Mouse (Mus musculus): ENCODE results near the gene Slc7a7.
"Not testable (repeated sequence)": the region's sequence is repeated elsewhere in the genome, so short reads cannot be mapped to it uniquely, and the experiment has no call there.

Slc7a7 gene

DNA sequence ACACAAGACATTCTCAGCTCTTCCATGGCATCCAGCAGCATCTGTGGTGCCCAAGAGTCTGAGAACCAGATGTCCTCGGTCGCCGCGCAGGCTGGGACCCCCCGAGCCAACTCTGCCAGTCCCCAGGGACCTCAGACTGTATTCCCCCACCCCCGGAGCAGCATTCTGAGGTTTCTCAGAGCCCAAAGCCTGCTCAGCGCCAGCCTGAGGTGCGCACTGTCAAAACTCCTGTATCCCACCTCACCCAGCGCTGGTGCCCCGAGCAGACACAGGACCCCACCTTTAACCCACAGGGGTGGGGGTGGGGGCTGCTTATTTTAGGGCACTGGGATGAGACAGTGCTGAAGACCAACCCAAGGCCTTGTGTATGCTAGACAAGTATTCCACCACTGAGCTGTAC, 46.1 kb downstream of the Slc7a7 start:
- DNase-seq (ENCODE audit: low spot score) = no peak

DNA sequence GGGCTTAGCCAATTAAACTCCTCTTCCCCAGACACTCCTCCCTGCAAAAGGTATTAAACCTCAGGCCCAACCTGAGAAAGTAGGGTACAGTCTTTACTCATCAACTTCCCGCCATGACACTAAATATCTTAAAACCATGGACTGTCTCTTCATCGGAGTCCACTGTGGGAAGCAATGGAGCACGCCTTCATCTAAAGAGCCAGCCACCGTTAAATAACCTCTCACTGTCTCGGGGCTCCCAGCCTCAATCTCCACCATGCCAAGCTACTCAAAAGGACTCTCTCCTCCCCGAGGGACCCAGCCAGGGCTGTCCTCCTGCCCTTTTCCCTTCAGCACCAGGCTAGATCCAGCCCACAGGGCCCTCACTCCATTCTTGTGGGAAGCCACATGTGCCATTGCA, 47.0 kb downstream of the Slc7a7 start:
- no peak for DNase-seq (ENCODE audit: low spot score)

DNA sequence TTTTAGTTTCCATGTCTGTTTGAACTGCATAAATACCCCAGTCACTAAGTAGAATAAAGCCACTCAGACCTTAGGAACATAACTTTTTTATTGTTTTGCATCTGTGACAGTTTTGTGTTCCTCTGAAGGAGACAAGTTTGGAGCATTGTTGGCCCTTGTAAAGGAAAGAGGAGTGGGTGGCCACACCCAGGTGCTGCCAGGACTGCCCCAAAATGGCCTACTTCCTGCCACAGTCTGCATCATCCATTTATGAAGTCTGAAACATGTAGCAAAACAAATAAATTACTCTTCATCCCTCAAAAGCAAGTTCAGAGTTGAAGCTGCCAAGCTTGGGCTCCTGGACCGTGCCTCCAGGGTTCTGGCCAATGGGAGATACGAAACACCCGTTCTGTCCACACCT, 48.2 kb downstream of the Slc7a7 start:
- no peak for DNase-seq (ENCODE audit: low spot score)

DNA sequence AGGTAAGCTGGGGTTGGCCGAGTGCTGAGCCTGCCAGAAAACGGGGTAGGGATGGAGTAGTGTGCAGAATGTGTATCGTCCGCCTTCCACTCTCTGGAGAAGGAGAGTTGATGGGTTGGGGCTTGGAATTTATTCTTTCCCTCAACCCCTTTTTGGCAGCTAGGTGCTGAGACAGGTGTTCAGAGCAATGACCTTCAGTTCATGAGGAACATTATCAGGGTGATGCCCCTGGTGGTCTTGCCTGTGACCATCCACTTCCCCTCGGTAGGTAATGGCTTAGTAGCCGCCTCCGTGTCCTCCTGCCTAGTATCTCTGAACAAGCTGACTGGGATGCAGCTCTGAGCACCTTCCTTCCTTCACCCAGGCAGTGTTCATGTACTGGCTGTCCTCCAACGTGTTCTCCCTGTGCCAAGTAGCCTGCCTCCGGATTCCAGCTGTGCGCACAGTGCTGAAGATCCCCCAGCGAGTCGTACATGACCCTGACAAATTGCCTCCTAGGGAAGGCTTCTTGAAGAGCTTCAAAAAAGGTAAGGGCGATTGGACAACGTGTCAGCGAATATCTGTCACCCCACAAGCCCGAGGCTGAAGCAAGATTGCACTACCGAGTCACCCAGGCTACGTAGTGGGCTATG, 50.0 kb downstream of the Slc7a7 start:
- DNase-seq (ENCODE audit: low spot score) = no peak

DNA sequence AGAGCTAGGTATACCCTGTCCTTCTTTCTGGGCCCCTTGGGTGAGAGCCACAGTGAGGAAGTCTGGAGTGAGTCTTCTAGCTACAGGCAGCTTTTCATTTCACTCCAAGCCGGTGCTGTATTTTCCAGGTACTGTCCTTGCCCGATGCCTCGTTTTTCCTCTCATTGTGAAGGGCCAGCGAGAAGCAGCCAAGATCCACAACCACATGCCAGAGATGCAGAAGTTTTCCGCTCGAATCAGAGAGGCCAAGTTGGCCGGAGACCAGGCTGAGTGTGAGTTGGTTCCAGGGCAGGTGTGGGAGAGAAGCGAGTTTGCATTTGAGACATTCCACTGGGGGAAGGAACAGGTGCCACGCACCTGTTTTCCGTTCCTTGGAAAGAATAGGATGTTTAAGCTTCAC, 51.0 kb downstream of the Slc7a7 start:
- DNase-seq (ENCODE audit: low spot score) = no peak

DNA sequence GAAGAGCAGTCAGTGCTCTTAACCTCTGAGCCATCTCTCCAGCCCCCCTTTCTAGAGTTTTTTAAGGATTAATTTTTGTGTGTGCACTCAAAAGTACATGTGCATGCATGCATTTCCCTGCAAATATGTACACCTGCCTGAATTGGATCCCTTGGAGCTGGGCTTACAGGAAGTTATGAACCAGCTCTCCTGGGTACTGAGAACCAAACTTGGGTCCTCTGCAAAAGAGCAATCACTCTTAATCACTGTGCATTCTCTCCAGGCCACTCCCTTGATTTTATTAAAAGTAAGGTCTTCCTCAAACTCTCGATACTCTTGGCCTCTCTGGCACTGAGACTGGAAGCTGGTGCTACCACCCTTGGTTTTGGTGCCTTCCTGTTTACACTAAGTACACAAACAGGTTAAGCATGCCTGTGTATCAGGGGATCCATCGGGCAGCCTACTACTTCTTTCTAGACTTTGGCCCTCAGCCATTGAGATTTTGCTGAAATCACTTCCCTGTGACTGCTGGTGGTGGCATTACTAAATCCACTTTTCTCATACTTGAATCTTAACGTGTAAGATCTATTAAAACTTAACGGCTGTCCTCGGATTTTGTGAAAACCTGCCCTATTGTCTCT, 52.4 kb downstream of the Slc7a7 start:
- DNase-seq (ENCODE audit: low spot score) = no peak

DNA sequence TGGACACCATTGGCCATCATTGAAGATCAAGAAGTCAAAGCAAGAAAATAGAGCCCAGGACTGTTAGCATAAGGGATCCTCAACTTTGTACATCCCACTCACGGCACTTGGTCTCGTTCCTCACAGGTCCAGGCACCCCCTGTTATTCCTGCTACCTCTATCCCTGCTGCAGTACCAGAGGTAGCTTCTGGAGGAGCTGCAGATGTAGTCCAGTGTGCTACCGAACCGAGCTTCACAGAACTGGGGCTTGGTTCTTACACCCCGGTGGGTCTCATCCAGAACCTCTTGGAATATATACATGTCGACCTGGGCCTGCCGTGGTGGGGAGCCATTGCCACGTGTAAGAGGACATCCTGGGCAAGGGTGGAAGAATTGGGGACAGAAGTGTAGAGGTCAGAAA, 54.4 kb downstream of the Slc7a7 start:
- no peak for DNase-seq (ENCODE audit: low spot score)

DNA sequence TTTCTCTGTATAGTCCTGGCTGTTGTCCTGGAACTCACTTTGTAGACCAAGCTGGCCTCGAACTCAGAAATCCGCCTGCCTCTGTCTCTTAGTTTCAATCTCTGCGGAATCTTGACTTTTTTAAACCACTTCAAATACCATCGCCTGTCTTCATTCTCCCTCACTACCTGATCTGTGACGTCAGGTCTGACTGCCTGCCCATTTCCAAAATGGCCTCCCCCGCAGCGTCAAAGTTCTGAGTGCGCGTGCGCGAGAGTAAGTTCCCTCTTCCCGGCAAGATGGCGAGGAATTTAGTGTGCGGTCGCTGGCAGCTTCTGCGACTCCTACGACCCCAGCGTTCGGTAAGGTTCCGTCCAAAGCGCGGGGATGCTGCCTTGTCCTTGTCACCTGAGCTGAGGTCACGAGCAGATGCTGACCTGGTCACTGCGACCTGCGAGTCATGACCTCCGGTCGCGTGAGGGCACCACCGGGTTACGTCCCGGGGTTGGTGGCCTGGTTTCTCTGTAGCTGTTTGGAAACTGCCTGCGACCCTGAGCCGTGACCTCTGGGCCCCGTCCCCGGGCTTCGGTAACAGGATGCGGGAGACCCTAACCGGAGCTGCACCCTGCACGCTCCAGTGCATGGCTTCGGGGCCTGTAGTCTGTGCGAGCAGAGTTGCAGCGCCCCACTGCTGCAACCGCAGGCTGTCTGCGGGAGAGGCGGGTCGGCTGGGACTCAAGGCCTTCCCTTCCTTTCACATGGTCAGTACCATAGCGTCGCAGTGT, 56.8 kb downstream of the Slc7a7 start, which contains the start of gene Oxa1l:
Oxa1l (plus strand) TSS at position 258 of the 764 bp plus-strand sequence.
- peak; percentile 93 for DNase-seq (ENCODE audit: low spot score)

DNA sequence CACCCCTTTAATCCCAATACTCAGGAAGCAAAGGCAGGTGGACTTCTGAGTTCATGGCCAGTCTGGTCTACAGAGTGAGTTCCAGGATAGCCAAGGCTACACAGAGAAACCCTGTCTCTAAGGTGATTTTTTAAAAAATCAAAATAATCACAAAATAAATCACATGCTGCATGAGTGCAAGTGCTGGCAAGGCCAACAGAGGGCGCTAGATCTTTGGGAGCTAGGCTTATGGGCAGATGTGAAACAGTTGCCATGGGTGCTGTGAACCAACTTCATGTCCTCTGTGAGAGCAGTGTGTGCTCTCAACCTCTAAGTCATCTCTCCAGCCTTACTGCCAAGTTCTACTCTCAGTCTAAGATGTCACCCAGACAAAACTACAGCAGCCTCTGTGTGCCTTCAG, 63.2 kb downstream of the Slc7a7 start:
- DNase-seq (ENCODE audit: low spot score) = no peak

DNA sequence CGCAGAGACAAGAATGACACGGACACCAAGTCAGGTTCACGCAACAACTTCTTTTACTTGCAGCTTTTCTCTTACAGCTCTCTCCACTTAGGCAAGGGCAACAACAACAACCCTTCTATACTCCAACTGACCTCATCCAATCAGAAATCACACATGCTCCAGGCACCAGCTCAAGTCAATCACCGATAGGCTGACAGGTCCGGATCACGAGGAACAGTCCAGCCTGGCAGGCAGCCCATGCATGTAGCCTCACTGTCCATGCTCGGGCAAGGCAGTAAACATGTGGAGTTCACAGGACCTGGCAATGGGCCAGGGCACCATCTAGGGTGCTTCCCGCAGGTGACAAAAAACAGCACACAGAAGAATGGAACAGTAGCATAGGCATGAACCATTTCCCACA, 65.3 kb downstream of the Slc7a7 start:
- no peak for DNase-seq (ENCODE audit: low spot score)

DNA sequence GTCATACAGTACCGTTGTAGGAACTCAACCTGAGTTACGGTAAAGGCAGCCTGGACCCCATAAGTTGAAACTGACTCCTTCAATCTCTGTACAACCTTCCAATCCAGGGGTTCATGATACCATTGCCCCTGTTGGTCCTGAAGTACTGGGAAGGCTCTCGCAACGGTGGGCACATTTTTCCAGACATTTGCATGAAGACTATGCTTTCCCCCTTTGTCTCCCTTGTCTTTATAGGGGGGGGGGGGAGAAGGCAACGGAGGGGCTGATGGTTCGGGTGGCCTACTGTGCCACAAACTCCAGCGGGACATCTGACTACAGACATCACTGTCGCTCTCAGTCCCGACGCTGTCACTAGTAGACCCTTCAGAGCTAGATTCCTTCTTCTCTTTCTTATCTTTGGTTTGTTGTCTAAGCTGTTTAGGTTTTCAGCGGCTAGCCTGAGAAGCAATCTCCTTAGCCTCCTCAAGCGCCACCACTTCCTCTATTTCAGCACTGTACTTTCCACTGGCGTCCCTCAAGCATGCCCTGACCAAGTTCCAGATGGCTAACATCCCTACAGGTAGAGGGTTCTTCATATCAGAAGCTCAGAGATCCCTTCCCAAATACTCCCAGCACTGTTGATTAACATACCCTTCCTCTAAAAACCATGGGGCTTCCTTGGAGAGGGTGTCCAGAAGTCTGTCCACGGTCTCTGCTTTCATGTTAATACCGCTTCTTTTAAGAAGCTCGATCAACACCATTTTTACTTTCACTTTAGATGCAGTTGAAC, 66.6 kb downstream of the Slc7a7 start:
- not testable (repeated sequence) for DNase-seq (ENCODE audit: low spot score)

DNA sequence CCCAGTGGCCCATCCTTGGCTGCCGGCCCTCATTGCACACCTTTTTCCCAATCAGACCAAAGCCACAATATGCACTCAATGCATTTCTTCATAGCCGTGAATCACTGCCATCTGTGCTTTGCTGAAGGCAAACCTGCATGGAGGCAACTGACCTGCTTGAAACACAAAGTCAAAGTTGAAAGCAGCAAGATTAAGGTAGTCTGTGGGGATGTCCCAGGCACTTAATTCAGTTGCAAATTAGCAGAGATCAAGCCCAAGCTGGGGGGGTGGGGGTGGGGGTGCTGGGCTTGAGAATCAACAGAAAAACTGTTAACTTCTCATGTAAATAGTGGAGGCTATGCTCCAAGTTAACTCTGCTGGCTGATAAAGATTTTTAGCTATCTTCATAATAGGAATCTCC, 75.8 kb downstream of the Slc7a7 start:
- DNase-seq (ENCODE audit: low spot score) = not testable (repeated sequence)

DNA sequence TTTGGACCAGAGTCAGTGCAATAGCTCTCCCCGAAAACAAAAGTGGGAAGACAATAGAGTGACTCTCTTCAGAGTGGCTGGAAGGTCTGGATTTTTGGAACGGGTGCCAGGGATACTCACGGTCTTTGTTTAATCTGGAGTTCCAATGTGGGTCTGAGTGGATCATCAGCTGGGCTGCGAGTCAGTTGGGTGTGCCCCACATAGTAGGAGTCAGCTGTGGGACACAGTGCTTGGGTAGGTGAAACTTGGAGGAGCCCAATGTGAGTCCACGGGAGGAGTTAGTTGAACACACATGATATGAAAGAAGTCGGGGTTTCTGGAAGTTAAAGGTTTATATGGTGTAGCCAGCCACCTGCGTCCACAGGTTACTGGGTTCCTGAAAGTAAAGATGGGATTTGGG, 76.7 kb downstream of the Slc7a7 start:
- DNase-seq (ENCODE audit: low spot score) = no peak

DNA sequence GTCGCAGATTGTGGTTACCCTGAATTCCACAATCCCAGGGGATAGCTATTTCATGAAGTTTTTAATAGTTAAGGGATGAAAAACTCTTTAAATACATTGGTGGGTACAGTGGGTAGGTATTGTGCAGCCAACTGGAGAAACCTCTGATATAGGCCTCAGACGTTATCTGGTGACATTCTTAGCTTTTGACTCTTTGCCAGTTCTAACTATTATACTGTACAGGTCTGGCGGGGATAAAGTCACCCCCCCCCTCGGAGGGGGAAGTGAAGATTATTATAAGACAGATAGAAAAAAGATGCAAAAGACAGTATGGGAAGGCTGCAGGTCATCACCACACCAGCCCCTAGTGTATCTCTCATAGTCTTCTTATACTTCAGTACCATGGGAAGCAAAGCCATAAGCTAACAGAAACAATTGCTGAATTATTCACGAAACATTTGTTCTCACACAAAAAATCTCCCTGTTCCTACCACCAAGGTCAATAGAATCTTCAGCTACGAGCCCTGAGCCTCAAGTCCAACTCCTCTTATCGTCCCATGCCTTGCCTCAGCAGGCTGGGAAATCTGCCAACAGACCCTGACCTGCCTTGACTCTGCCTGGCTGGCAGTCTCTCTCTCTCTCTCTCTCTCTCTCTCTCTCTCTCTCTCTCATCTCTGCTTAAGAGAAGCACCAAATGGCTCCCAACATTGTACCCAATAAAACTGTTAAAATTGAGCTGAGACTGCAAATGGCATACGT, 84.0 kb downstream of the Slc7a7 start:
- no peak for DNase-seq (ENCODE audit: low spot score)

DNA sequence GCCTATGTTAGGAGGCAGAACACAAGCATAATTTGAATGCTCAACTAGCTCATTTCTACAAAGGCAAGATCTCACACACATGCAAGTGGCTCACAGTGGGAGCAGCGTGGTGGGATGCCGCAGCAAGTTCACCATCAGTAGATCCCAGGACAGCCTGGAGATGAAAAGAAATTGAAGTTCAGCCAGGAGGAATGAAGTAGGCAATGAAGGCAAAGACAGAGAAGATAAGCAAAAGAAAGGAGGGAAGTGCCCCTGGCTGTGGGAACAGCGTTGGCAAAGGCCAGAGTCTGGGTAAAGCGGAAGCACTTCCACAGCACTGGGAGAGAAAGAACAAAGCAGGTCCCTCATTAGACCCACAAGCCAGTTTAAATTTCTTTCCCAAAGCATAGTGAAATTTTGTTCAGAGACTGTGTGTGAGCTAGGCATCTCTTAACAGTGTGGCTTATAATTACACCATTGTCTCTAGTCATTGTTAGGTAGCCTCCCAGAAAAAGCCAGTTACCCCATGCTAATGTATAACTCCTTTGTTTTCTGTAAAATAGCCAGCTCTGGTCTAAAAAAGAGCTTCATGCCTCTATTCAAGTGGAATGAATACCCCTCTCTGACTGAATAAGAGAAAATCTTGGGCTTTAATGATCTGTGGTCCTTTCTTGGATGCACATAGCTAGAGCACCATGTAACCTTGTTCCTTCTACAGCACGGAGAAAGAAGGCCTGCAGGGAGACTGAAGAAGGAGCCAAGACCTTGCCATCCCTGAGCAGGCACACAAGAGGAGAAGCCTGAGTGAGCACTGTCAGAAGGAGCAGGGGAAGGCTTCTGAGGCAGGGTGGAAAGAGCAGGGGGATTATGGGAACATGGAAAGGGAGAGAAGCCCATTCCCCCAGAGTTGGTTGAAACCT, 85.2 kb downstream of the Slc7a7 start:
- DNase-seq (ENCODE audit: low spot score) = no peak

DNA sequence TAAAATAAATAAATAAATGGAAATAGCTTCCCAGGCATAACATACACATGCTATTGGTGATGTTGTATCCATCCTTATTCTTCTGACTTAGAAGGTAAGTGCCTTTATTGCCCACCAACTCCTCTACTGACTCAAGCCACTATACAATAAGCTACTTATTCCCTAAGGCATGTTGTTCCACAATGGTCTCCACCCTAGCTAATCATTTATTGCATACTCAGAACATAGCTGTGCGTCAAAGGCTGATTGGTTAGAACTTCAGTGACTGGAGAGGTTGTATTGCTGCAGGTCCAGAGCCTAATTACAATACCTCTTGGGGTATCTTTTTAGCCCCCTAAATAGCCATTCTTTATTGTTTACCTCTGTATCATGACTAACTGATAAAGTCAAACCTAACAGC, 86.4 kb downstream of the Slc7a7 start:
- DNase-seq (ENCODE audit: low spot score) = no peak

DNA sequence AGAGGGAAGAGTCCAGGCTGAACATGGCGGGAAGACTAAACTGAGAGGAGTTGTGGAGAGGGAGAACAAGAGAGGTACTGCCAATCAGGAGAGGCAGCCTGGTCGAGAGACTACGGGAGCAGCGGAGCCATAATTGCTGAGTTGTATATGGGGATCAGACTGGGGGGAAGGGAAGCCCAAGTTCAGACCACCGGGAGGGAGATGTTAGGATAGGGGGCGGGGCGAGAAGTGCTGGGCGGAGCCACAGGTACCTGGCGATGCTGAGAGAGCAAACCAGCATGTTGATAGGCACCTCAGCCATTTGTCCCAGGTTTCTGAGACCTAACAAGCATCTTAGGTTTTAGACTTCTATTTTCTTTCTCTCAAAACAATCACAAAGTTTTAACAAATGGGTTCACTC, 88.4 kb downstream of the Slc7a7 start:
- no peak for DNase-seq (ENCODE audit: low spot score)

DNA sequence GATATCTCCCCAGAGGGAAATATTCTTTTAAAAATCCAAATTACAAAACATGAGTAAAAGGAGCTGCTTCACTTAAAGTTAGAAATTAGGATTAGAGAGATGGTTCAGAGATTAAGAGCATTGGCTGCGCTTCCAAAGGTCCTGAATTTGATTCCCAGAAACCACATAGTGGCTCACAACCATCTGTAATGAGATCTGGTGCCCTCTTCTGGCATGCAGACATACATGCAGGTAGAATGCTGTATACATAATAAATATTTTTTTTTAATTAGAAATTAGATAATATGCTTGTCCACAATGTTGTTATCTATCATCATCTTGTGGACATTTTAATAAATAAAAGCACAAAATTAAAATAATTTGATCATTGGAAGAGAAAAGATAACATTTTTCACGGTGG, 89.0 kb downstream of the Slc7a7 start:
- no peak for DNase-seq (ENCODE audit: low spot score)

DNA sequence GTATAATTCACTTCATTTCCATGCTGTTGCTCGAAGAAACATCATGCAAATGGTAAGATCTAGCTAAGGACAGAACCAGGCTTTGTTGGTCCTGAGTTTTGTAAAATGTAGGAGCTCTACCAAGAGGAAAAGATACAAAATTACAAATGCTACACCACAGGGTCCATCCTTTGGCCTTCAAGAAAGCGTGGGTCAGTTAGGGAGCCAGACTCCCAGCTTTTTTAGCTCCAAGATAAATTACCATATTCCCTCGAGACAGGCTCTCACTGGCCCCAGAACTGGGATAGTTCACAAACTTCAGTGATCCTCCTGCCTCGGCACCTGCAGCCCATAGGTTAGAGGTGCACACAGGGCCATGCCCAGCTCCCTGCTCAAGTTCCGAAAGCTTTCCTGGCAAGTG, 93.1 kb downstream of the Slc7a7 start:
- no peak for DNase-seq (ENCODE audit: low spot score)

DNA sequence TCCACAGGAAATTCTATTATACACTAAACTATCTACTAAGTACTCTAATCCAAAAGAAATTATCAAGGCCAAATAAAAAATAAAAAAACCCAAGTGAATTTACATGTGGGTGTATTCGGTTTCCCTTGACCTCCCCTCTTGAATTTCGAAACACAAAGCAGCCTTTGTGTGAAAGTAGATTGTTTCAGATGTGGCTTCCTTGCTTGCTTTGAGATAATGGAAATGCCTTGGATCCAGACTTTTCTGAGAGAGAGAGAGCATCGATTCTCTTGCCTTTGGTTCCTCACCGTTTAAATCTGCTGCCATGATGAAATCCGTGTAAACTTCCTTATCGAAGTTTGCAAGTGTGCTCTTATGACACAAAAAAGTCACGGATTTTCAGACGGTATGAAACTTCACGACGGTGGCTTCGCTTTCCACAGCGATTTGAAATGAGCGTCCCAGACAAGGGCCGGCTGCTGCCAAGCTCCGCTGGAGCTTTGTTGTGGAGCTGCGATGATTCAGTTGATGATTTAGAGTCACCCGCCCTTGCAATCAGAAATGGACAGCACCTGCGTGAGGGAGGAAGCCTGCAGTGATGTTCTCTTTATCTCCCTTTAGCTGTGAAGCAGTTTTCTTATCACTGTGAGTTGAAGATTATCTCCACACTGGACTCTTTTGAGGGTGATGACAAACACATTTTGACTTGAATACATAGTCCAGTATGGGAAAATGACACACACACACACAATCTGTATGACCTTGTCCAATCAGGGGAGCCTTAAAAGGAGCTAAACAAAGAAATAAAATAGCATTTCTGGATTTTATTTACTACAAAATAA, 95.8 kb downstream of the Slc7a7 start:
- DNase-seq (ENCODE audit: low spot score) = no peak

All from layer of hippocampus, adult 9-10 months (tissue).